Mouse (Mus musculus) liver, postnatal 0 days (tissue): ENCODE measurements around the gene Nkx6-2. TPM values are rescaled to one million over a fixed set of nuclear protein-coding genes. Genes with fewer than 3 reads are reported as not detected.
A peak's percentile ranks its signal among the peaks of the same experiment; 100 is the strongest.

Experiments
- ATAC-seq: fragments of 200-750 bp; cut with Nextera tagmentation; 2 replicates; pipeline ENCODE4 v1.8.0; 2017; ENCODE audit warnings: mild to moderate bottlenecking, moderate library complexity
- DNase-seq: peaks from one replicate; pipeline ENCODE4 v3.0.0-alpha.2; 2016
- H3K27ac ChIP-seq: fragments of 300-500 bp; sonication (generic); 2 replicates; pipeline ENCODE4 v1.5.1; 2014; ENCODE audit warnings: antibody characterized with exemption, moderate library complexity, mild to moderate bottlenecking, low read depth
- H3K27me3 ChIP-seq: fragments of 300-500 bp; sonication (generic); 2 replicates; pipeline ENCODE4 v1.6.1; 2014; ENCODE audit warnings: low read length, control low read depth, mixed read lengths; ENCODE audit not compliant: insufficient read depth
- H3K36me3 ChIP-seq: fragments of 300-500 bp; sonication (generic); replicated peaks from 2 replicates; pipeline ENCODE4 v1.6.1; 2014; ENCODE audit warnings: mild to moderate bottlenecking, control low read depth, low read length, moderate library complexity, mixed read lengths; ENCODE audit not compliant: insufficient read depth
- H3K4me1 ChIP-seq: fragments of 300-500 bp; sonication (generic); 2 replicates; pipeline ENCODE4 v1.6.1; 2014; ENCODE audit warnings: antibody characterized with exemption, mild to moderate bottlenecking, control low read depth; ENCODE audit not compliant: insufficient read depth
- H3K4me2 ChIP-seq: fragments of 300-500 bp; sonication (generic); 2 replicates; pipeline ENCODE4 v1.6.1; 2014; ENCODE audit warnings: low read depth, mild to moderate bottlenecking, low read length, moderate library complexity, mixed read lengths
- H3K4me3 ChIP-seq: fragments of 300-500 bp; sonication (generic); 2 replicates; pipeline ENCODE4 v1.5.1; 2014; ENCODE audit warnings: low read depth, low read length
- H3K9ac ChIP-seq: fragments of 300-500 bp; sonication (generic); replicated peaks from 2 replicates; pipeline ENCODE4 v1.6.1; 2014; ENCODE audit warnings: mild to moderate bottlenecking, moderate library complexity
- H3K9me3 ChIP-seq: fragments of 300-500 bp; sonication (generic); 2 replicates; pipeline ENCODE4 v1.6.1; 2016; ENCODE audit warnings: mild to moderate bottlenecking, control low read depth, low read length, mixed read lengths
- CTCF ChIP-seq: sonication (generic); IDR thresholded peaks from 2 replicates; pipeline ENCODE4 v1.5.1; 2016; ENCODE audit warnings: antibody characterized with exemption, low read depth
- EP300 ChIP-seq: IDR thresholded peaks from 2 replicates; pipeline ENCODE4 v1.6.1; 2016; ENCODE audit warnings: antibody characterized with exemption, low read depth, mild to moderate bottlenecking
- WGBS: fragments of 180-500 bp; shearing (Covaris S2); extraction: QIAGEN DNeasy Blood & Tissue Kit; methylation state at CpG from one replicate; pipeline ENCODE4 v1.1.7; 2014; ENCODE audit not compliant: insufficient replicate concordance; 5-methylcytosine and 5-hydroxymethylcytosine counted together
- polyA plus RNA-seq: library from polyadenylated mRNA; unstranded; fragments of >200 nt; fragmentation: Nextera tagmentation; extraction: Ambion mirVana; gene quantifications from 2 replicates; pipeline ENCODE4 v1.2.1, GENCODE M21; 2015

Gene Nkx6-2
- polyA plus RNA-seq, result not detected in 2 replicates

GRCm38 (mm10) chr7:139582595-139582994, at the start of gene Nkx6-2:
Gene Nkx6-2, minus strand, starts transcription at chr7:139582797.
- peaks cover 85% of the 10 kb centered on the region for H3K27me3 ChIP-seq
- 3% methylated on average over 46 of the region's 56 CpGs for WGBS
- H3K4me2 ChIP-seq, result peak within 1 kb of the TSS; percentile 22
- no peak within 1 kb of the TSS for H3K27ac ChIP-seq
- H3K9ac ChIP-seq, result no peak within 1 kb of the TSS
- H3K36me3 ChIP-seq, result no peaks in the 10 kb centered on the region
- H3K4me3 ChIP-seq, result peak within 1 kb of the TSS; percentile 8; the same call in 1 of the 2 replicates
- H3K4me1 ChIP-seq, result peaks cover 3% of the 10 kb centered on the region
- no peak for TF ChIP-seq EP300
- no peak for TF ChIP-seq CTCF
- ATAC-seq (no peak), DNase-seq (no peak)
- no peaks in the 10 kb centered on the region for H3K9me3 ChIP-seq

- TF ChIP-seq EP300, result no peak
- no peak for TF ChIP-seq CTCF
- no peak overlapping the region for H3K4me2 ChIP-seq
- no peak overlapping the region for H3K4me3 ChIP-seq
- no peak for ATAC-seq
- no peaks in the 10 kb centered on the region for H3K27me3 ChIP-seq
- no peaks in the 10 kb centered on the region for H3K4me1 ChIP-seq
- H3K27ac ChIP-seq, result no peak overlapping the region
- no peaks in the 10 kb centered on the region for H3K36me3 ChIP-seq
- H3K9me3 ChIP-seq, result no peaks in the 10 kb centered on the region
- no peak overlapping the region for H3K9ac ChIP-seq
- DNase-seq, result no peak
- 72% methylated on average over 9 of the region's 9 CpGs for whole genome bisulfite sequencing
These were observed 42.6 kb upstream of the Nkx6-2 start for GRCm38 (mm10) chr7:139625156-139625555.

- Histone ChIP-seq H3K36me3 (no peaks in the 10 kb centered on the region), H3K4me2 (no peak overlapping the region), H3K27ac (no peak overlapping the region), H3K9ac (no peak overlapping the region), H3K27me3 (no peaks in the 10 kb centered on the region), H3K4me1 (no peaks in the 10 kb centered on the region), H3K9me3 (no peaks in the 10 kb centered on the region), H3K4me3 (no peak overlapping the region)
- TF ChIP-seq CTCF (no peak), EP300 (no peak)
- WGBS, result 79% methylated on average over 13 of the region's 13 CpGs
- ATAC-seq (no peak), DNase-seq (no peak)
These were observed 40.0 kb upstream of the Nkx6-2 start for GRCm38 (mm10) chr7:139622568-139622967.

GRCm38 (mm10) chr7:139615767-139616766, 33.5 kb upstream of the Nkx6-2 start:
- H3K36me3 ChIP-seq, result no peaks in the 10 kb centered on the region
- no peak overlapping the region for H3K9ac ChIP-seq
- H3K27ac ChIP-seq, result no peak overlapping the region
- H3K4me2 ChIP-seq, result no peak overlapping the region
- WGBS, result 58% methylated on average over 12 of the region's 12 CpGs
- H3K9me3 ChIP-seq, result no peaks in the 10 kb centered on the region
- DNase-seq (peak; percentile 59), ATAC-seq (no peak)
- H3K4me3 ChIP-seq, result no peak overlapping the region
- H3K4me1 ChIP-seq, result no peaks in the 10 kb centered on the region
- no peaks in the 10 kb centered on the region for H3K27me3 ChIP-seq
- peak; percentile 76 for TF ChIP-seq CTCF
- no peak for TF ChIP-seq EP300

- no peaks in the 10 kb centered on the region for H3K36me3 ChIP-seq
- ATAC-seq (no peak), DNase-seq (no peak)
- TF ChIP-seq EP300 (no peak), CTCF (no peak)
- no peak overlapping the region for H3K4me3 ChIP-seq
- H3K9ac ChIP-seq, result no peak overlapping the region
- H3K27me3 ChIP-seq, result no peaks in the 10 kb centered on the region
- no peak overlapping the region for H3K27ac ChIP-seq
- no peak overlapping the region for H3K4me2 ChIP-seq
- WGBS, result 26% methylated on average over 2 of the region's 2 CpGs
- H3K9me3 ChIP-seq, result no peaks in the 10 kb centered on the region
- H3K4me1 ChIP-seq, result no peaks in the 10 kb centered on the region
These were observed 27.7 kb upstream of the Nkx6-2 start for GRCm38 (mm10) chr7:139610328-139610727.

GRCm38 (mm10) chr7:139595862-139596261, 13.3 kb upstream of the Nkx6-2 start:
- no peak overlapping the region for H3K27ac ChIP-seq

More at GRCm38 (mm10) chr7:139595862-139596261, 13.3 kb upstream of the Nkx6-2 start:
- Histone ChIP-seq H3K9ac (no peak overlapping the region), H3K36me3 (no peaks in the 10 kb centered on the region), H3K4me2 (no peak overlapping the region), H3K9me3 (no peaks in the 10 kb centered on the region), H3K4me1 (no peaks in the 10 kb centered on the region), H3K4me3 (no peak overlapping the region), H3K27me3 (no peaks in the 10 kb centered on the region)
- TF ChIP-seq CTCF (no peak), EP300 (no peak)
- ATAC-seq (no peak), DNase-seq (no peak)
- 34% methylated on average over 6 of the region's 6 CpGs for WGBS
